Mouse (Mus musculus) inflammation-experienced regulatory T-cells, adult 6 months (primary cell): ENCODE results near the gene Icam2. TPM values are rescaled to one million over a fixed set of nuclear protein-coding genes. Genes with fewer than 3 reads are reported as not detected.

Experiments
- ATAC-seq: one replicate; pipeline ENCODE4 v1.8.0; 2017
- polyA plus RNA-seq, 3 experiments: library from polyadenylated mRNA; unstranded; fragments of 100-300 nt; shearing (Covaris generic); gene quantifications; one replicate each; pipeline ENCODE4 v1.2.1; 2017

Icam2 gene
- polyA plus RNA-seq, 3 experiments from 2014 or later = 91.8 to 131 (median 125) TPM

DNA sequence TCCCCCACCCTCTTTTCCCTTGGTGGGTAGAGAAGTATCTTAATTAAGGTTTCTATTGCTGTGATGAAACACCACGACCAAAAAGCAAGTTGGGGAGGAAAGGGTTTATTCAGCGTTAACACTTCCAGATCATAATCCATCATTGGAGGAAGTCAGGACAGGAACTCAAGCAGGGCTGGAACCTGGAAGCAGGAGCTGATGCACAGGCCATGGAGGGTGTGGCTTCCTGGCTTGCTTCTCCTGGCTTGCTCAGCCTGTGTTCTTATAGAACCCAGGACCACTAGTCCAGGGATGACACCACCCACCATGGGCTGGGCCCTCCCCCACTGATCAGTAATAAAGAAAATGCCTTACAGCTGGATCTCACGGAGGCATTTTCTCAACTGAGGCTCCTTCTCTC, 2.9 kb upstream of the Icam2 start:
- ATAC-seq = no peak

DNA sequence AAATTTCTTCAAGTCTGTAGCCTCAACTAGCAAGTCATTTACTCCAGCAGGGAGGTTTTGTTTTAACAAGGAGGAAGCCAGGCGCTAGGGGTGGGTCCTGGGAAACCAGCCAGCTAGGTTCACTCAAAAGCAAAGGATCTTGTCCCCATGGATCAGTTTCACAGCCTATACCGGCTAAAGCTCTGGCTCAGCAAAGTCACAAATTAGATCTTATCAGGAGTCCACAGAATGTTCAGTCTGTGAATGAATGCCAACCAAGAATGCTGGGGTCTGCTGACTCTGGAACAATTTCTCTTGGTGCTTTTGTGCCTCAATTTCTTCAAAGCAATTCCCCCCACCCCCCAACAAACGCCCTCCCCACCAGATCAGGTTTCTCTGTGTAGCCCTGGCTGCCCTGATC, 1.7 kb upstream of the Icam2 start:
- ATAC-seq = no peak

DNA sequence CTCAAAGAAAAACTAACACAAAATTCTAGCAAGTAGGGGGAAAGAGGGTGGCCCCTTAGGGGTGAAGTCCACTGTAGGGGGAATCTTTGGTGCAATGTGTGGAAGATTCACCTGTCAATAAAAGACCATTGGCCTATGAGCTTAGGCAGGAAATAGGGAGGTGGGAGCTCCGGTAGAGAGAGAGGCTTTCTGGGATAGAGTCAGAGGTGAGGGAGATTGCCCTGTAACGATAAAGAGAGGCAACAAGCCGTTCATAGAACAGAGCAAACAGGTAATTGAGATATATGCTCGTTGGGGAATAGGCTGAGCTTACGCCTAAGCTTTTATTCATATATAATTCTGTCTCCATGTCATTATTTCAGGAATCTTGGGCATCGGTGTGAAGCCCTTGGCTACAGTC, 855 bp downstream of the Icam2 start:
- peak; percentile 61 for ATAC-seq

DNA sequence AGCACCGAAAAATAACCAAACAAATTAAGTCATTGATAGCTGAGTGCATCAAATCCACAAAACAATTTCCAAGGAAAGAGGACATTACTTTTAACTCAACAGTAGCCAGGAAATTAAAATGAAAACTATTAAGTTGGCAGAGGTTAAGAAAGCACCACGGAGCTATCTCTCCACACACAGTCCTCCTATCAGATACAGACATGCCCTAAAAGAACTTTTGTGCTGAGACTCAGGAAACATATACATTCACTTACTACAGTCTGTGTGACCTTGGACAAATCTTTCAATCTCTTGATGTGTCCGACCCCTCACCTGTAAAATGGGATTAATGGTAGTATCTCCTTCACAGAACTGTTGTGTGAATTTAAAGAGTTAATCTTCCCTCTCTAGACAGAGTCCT, 1.5 kb downstream of the Icam2 start:
- no peak for ATAC-seq

DNA sequence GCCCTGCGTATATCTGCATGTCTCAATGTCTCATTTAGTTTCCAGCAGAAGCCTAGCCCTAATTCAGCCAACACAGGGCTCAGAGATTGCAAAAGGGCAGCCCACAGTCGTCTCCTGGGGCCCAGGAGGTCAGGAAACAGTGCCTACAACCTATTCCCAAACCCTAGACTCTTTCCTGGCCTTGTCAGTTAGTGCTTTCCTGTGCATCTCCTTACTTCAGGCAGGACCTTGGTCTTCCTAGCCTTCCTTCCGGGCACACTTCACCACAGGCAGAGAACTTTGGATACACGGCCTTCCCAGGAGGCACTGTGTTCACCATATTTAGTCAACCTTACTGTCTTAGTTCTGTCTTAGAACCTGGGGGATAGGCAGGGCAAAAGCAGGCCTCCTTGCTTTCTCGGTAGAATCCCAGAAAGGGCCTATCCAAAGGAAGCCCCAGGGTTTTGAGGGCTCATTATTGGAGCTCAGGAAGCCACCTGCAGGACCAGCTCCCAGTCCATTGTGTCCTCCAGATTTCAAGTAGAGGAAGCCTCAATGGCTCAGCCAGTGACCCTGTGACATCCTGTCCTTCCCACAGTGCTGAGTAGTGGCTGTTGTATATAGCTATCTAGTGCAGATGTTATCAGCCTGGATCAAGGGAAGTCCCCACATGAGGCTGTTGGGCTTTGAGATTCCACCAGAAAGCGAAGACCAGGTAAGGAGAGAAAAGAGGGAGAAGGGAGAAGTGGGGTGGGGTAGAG, 4.7 kb downstream of the Icam2 start:
- no peak for ATAC-seq

DNA sequence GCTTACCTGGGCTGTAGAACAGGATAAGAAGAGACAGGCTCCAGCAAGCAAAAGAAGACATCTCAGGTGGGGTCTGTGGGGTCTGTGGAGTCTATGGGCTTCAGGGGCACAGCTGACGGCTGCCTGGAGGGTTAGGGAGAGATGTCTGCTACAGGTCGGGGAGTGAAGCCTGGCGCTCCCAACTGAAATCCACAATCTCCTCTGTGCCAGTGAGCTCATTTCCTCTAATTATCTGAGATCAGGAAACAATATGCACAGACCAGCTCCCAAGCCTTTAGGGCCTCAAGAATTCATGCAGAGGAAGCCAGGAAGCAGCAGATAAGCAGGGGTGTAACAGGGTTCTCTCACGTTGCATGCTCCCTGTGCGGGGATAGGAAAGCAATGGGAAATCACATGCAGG, 5.5 kb downstream of the Icam2 start:
- no peak for ATAC-seq

DNA sequence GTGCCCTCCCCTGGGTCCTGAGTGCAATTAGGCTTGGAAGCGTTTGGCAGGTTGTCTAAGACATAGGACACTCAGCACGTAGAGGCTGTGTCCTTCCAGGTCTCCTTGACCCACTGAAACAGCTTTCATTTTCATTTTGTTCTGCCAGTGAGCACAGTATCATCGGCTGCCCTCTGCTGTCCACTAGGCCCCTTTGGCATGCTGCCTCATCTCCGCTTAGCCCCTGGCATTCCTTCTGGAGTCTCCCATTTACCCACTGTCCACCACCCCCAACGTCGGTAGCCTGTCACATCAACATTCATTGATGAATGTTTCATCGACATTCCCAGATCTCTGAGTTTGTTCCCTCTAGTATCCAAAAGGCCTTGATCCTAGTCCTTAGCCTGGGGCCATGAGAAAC, 6.0 kb downstream of the Icam2 start:
- ATAC-seq = no peak

DNA sequence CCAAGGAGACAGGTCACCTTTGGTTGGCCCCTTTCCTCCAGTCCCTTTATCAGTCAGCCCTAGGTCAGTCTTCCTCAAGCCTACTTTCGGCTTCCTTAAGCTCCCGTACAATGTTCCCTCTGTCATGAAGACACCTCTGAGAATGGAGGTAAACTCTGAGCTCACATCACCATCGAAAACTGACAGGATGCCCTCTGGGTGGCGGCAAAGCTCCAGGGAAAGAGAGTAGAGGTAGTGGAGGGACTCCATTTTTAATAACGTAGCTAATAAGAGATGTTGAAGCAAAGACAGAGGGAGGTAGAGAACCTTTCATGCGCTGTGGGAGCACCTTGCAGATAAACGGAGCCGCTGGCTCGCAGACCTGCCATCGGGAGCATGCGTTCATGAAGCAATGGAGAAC, 6.9 kb downstream of the Icam2 start:
- no peak for ATAC-seq

DNA sequence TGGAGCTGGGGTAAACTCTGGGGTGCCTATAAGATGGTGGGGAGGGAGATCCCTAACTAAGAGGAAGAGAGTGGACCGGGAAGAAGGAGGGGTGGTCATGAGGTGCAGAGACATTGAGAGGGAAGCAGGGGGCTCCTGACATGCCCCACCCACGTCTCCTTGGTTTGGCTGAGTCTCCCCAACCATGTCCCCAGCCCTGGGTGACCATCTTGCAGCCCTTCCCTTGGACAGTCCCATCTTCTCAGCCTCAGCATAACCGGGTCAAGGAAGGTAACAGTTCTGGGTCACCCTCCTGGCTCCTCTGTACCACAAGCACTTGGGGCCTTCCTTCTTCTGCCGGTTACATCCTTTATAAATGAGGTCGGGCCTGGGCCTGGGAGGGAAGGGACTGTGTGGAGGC, 12.9 kb downstream of the Icam2 start:
- ATAC-seq = no peak

DNA sequence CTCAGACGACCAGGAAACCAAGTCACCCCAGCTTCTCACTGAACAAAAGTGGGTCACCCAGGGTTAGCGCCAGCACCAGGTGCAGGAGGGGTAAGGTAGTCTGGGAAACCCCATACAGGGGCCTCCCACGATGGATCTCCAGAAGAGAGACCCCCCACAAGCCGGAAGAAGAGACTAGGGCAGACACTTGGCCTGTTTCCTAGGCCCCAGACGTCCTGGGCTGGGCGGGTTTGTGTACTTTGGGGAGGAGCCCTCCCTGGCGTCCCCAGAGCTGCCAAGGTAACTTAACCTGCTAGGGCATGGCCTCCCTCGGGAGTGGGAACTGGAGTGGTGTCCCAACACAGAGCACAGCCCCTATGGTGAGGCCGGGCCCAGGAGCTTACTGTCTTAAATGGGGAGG, 13.3 kb downstream of the Icam2 start:
- ATAC-seq = peak; percentile 52

DNA sequence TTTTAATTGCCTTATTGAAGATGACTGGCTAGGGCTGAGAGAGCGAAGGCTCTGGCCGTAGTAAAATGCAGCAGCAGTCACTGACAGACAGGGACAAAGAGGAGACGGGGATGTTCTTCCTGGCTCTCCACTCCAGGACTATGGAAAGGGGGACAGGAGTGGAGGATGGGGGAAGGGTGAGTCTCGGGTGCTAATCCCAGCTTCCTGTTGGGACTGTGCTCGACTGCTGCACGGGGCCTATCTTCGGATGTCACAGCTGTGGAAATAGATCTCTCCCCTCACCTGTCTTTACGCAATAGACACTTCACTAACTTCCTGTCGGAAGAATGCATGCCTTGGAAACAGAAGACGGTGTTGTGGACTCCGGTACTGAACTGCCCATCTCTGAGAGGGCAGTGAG, 13.9 kb downstream of the Icam2 start:
- ATAC-seq = no peak

DNA sequence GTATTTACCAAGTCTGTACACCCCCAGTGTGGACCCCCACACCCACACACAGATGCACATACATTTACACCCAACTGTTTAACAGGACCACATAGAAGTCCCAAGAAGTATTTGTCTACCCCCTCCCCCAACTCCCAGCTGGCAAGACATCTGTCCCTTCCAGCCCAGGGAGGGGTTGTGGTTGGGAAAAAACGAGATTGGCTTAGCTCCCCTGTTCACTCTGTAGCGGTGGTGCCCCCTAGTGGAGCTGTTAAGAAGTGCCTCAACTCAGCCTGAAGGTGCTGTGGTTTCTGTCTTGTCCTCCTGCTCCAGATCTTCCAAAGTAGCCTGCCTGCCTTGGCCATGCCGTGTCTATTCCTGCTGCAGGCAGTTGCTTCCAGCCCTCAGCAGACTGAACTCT, 21.6 kb downstream of the Icam2 start:
- no peak for ATAC-seq

DNA sequence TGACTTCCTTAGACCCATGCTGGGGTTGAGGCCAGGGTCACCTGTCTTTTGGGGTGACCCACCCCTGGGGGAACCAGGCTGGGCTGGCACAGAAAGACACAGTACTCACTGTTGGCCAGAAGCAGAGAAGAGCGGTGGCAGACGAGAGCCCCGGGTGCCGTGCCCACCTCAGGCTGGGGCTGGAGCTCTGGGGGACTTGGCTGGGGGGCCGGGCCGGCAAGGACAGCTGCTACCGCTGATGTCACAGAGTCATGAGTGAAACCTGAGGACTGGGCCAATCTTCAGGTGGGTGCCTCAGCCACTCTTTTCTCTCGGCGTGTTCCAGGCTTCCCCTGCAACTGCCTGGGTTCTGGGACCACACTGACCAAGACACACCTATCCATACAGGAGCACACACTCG, 22.5 kb downstream of the Icam2 start, which contains the start of gene Prr29:
Gene Prr29 (plus strand): TSS at position 107 of the 400 bp plus-strand sequence.
- ATAC-seq = no peak

DNA sequence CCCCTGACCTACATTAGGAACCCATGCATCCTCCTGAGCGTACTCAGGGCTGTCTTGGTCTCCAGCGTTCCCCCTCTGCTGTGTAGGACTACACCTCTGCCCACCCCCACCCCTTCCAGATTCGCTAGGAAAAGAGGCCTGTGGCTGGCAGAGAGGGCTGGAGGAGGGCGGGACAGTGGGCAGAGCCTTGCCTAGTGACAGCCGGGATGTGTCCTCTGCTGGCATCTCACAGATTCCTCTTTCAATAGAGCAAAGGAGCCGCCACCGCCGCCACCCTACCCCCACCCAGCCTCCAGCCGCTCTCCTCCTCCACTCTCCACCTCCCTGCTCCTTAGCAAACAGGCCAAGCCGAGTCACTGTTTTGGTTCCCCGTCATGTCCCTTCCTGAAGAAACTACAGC, 23.2 kb downstream of the Icam2 start:
- ATAC-seq = no peak

DNA sequence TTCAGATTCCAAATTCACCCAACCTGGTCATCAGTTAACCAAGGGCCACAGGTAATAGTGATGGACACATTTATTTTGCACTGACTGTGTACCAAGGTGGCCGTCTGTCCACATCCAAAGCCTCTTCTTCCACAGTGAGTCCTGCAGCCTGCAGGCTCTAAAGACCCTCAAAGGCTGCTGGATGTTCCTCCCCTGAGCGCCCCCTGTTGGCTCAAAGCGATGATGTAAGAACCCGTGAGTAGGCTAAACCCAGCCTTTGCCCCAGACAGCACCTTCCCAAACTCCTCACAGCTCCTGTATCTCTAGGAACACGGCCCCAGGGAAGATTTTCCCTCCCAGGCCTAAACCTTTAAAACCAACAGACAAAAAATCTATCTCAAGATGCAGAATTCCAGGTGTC, 28.5 kb downstream of the Icam2 start:
- ATAC-seq = no peak

DNA sequence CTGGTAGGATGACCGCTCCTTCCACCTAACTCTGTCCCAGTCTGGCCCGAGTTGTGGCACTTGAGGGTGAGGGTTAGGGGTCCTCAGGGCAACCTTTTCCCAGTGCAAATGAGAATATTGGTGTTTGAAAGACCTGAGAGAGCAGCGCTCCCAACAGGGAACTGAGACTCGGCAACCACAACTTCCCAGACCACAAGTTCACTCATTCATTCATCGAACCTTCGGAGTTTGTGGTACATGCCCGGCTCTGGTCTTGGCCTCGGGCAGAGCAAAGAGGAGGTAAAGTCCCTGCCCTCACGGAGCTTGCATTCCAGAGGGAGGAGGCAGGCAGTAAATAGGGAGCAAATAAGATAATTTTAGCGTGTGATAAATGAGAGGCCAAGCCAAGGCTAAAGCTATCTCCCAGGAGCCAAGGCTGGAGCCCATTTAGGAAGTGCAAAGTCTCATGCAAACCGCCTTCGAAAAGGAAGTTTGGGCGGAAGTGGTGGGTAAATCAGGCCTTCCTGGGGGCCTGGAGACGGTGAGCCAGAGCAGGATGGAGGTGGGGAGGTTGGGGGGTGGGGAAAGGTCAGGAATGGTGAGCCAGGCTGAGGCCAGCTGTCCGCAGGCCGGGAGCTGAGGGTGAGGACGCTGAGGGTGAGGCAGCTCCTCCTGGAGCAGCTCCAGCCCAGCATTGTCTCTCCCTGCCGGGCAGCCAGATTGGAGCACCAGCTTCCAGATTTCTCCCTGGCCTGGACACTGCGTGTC, 32.3 kb downstream of the Icam2 start:
- no peak for ATAC-seq

DNA sequence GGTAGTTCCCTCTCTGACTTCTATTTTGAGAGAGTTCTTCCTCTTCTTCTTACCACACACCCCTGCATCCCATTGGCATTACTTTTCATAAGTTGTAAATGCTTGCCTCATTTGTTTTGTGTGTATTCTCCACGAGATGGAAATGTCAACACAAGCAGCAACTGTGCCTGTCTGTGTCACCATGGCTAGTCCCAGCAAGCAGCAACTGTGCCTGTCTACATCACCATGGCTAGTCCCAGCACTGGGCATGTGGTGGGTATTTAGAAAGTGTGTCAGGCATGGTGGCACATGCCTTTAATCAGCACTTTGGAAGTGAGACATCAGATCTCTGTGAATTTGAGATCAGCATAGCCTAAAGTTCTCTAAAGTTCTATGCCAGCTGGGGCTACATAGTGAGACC, 33.7 kb downstream of the Icam2 start:
- no peak for ATAC-seq

DNA sequence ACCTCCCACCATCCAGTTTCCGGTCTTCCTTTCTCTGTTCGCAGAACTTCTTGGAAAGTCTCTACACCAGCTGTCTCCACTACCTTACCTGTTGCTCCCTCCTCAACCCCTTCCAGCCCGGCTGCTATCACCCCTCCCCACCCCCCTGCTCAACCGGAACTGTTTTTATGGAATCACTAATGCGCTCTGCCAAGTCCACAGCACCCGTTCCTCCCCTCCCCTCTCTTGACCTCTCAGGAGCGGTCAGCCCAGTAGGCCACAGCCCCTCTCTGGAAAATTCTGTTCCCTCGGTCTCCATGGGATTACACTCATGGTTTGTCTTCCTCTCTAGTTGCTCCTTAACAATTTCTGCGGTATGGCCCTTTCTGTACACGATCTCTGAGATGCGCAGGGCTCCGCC, 34.7 kb downstream of the Icam2 start, which contains the start of gene Scn4a:
Gene Scn4a (minus strand): TSS at position 101 of the 400 bp plus-strand sequence.
- no peak for ATAC-seq

DNA sequence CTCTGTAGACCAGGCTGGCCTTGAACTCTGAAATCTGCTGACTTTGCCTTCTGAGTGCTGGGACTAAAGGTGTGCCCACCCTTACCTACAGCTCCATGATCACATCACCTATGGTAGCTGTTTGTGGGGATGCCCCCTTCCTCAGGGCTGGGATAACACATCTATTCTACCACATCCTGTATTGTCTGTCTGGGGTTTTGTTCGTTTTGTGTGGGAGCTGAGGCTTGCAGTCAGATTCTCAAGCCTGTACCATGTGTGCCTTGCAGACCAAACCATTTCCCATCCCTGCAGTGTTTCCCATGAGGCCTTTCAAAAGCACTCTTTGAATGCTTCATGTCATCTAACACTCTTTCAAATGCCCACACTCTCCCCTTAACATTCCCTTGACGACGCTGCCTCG, 35.9 kb downstream of the Icam2 start:
- ATAC-seq = peak; percentile 97

DNA sequence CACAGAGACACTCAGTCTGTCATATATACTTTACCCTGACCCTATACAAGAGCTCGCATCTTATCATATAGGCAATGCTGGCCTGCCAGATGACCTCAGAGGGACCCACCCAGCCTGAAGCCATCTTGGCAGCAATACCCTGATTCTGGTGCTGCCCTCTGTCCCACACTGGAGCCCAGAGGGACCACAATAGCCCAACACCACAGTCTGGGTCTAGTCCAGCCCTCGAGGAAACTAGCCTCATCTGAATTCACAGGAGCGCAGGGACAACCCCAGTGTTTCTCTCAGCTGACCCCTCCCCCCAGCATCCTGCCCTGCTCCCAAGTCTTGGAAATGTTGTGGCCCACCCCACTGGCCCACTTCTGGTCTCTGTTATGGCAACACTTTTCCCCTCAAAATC, 36.6 kb downstream of the Icam2 start:
- no peak for ATAC-seq

DNA sequence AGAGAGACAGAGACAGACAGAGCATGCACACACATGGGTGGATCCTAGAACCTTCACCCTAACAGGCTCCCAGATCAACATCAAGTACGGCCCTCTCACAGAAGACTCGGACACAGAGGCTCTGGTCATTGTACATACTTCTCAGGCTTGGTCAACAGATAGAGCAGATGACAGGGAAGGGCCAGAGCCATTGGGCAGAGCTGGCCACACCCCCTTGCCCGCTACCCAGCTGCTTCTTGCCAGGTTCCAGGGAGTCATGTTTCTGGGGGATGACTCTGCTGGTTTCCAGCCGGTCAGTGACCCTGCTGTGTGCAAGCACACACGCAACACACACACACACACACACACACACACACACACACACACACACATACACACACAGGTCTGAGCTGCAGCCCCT, 37.0 kb downstream of the Icam2 start:
- ATAC-seq = no peak

DNA sequence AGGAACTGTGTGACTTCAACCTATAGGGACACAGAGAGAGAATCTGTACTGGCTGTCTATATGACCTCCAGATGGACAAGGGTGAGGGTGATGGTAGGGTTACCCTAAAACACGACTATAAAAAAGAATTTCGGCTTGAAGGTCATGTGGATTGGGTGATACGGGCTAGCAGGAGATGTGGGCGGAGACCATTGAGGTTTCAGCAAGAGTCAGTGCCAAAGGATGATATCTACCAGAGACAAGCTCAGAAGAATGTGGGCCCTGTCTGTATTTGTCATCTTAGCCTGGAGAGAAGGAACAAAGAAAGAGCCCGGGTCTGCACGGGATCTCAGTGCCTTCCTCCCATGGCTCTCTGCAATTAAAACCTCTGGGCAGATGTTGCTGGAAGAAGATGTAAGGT, 38.1 kb downstream of the Icam2 start:
- no peak for ATAC-seq

DNA sequence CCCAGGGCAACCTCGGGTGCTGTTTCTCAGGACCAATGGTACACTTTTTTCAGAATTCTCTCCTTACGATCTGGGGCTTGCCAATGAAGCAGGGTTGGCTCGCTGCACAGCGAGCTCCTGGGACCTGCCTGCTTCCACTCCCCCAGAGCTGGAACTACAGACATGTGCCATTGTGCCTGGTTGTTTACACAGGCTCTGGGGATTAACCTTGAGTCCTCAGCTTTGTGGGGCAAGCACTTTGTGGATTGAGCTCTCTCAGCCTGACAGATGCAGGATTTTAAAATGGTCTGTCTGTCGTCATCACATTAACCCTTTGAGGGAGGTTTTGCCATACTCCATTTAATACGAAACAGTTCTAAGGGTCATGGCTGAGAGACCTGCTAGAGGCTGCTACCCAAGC, 43.0 kb downstream of the Icam2 start:
- ATAC-seq = no peak

DNA sequence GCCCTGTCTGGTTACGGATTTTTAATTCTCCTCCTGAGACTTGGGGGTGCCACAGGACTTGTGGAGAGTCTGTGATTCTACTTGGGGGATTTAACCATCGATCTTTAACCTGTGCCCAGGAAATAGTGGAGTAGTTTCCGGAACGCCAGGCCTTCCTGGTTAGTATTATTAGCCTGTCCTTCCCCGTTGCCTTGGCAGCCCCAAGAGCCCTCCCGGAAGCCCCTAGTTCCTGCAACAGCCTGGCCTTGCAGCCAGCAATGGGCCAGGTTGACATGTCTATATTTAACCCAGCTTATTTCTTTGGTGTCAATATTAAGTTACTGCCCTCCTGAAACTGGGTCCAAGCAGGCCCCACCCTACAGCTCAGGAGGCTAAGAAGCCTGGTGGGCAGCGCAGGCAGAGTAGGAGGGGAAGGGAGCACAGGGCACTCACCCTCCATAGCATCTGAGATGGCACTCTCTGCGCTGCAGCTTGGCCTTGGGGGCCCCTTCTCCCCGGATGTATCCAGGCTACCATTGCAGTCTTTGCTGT, 46.8 kb downstream of the Icam2 start:
- no peak for ATAC-seq
